Mouse (Mus musculus) urinary bladder, adult 2 months (tissue): ENCODE measurements around the gene Rag1. TPM values are rescaled to one million over a fixed set of nuclear protein-coding genes. Genes with fewer than 3 reads are reported as not detected.

Experiments used
- DNase-seq: peaks from one replicate; pipeline ENCODE4 v3.0.0; 2022; ENCODE audit warnings: low spot score
- polyA plus RNA-seq: library from polyadenylated mRNA; depleted of rRNA; stranded (reverse); fragments of >200 nt; gene quantifications from 2 replicates; pipeline ENCODE4 v1.2.3, GENCODE M21; 2012; rRNA removed

Gene Rag1
- polyA plus RNA-seq, 1 experiment, result not detected

GRCm38 (mm10) chr2:101591356-101591755 is 57.9 kb downstream of the Rag1 start:
- DNase-seq, result no peak

Other genes with a start within 250 kb of the Rag1 start
- 0.04 and 0.06 TPM in 2 replicates for gene Rag2, start 24.8 kb downstream of the Rag1 start, polyA plus RNA-seq
- gene B230118H07Rik, start within 50 bp of the Rag1 start, polyA plus RNA-seq, result 44.8 and 54.1 TPM in 2 replicates
- gene Traf6, start 28.9 kb upstream of the Rag1 start, polyA plus RNA-seq, result 11.5 and 12.0 TPM in 2 replicates
- gene Prr5l, start 233.5 kb upstream of the Rag1 start, polyA plus RNA-seq, result 2.6 and 2.8 TPM in 2 replicates
- gene Commd9, start 236.7 kb upstream of the Rag1 start, polyA plus RNA-seq, result 46.4 and 66.3 TPM in 2 replicates